Mouse (Mus musculus): Measurements from ENCODE around the gene Parp14. TPM values are rescaled to one million over a fixed set of nuclear protein-coding genes. Genes with fewer than 3 reads are reported as not detected.

Gene Parp14
- polyA plus RNA-seq (2015; fragmentation: Illumina TruSeq; extraction: RNeasy Lipid Tissue Mini Kit (QIAGEN cat#74804); ENCODE audit: insufficient read depth, low replicate concordance) = 79.7 TPM

DNA sequence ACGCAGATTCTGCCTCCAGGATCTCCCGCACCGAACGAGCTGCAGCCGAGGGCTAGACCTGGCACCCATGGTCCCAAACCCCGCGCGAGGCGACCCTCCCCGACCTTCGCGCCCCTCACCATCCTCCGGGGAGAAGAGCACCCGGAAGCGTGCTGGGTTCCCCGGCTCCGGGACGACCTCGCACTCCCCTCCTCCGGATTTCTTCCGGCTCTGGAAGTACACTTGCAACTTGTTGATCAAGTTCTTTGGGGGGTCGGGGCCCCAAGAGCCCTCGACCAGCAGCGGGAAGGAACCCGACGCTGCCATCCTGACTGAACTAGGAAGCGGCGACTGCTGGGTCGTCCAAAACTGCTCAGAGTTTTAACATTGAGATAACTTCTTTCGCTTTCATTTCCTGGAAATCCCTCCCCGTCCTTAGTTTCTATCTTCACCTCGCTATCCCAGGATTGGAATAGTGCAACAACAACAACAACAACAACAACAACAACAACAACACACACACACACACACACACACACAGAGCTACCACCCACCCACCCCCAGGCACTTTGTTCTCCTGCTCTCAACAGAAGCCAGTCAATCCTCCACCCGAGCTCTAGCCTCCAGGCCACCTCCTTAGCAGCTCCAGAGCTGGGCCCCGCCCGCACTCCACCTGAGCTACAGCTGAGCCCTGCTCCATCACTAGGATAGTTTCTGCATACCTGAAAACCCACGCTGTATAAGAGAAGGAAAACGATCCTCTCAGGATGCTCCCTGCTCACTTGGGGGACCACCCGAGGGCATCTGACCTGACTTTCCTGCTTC, at the start of gene Parp14:
Parp14 (minus strand) TSS at position 497 of the 804 bp plus-strand sequence.

Other genes with a start within 250 kb of the Parp14 start
- gene Dirc2, start 102.2 kb downstream of the Parp14 start, polyA plus RNA-seq (2015; fragmentation: Illumina TruSeq; extraction: RNeasy Lipid Tissue Mini Kit (QIAGEN cat#74804); ENCODE audit: insufficient read depth, low replicate concordance) = 19.2 TPM
- 12.0 TPM for gene Hspbap1, start 101.2 kb downstream of the Parp14 start, polyA plus RNA-seq (2015; fragmentation: Illumina TruSeq; extraction: RNeasy Lipid Tissue Mini Kit (QIAGEN cat#74804); ENCODE audit: insufficient read depth, low replicate concordance)
- 77.4 TPM for gene Parp9, start 66.9 kb upstream of the Parp14 start, polyA plus RNA-seq (2015; fragmentation: Illumina TruSeq; extraction: RNeasy Lipid Tissue Mini Kit (QIAGEN cat#74804); ENCODE audit: insufficient read depth, low replicate concordance)
- 53.0 TPM for gene Dtx3l, start 67.6 kb upstream of the Parp14 start, polyA plus RNA-seq (2015; fragmentation: Illumina TruSeq; extraction: RNeasy Lipid Tissue Mini Kit (QIAGEN cat#74804); ENCODE audit: insufficient read depth, low replicate concordance)
- gene Kpna1, start 107.2 kb upstream of the Parp14 start, polyA plus RNA-seq (2015; fragmentation: Illumina TruSeq; extraction: RNeasy Lipid Tissue Mini Kit (QIAGEN cat#74804); ENCODE audit: insufficient read depth, low replicate concordance) = 58.3 TPM
- 21.8 TPM for gene Wdr5b, start 169.6 kb upstream of the Parp14 start, polyA plus RNA-seq (2015; fragmentation: Illumina TruSeq; extraction: RNeasy Lipid Tissue Mini Kit (QIAGEN cat#74804); ENCODE audit: insufficient read depth, low replicate concordance)
- gene Fam162a, start 200.1 kb upstream of the Parp14 start, polyA plus RNA-seq (2015; fragmentation: Illumina TruSeq; extraction: RNeasy Lipid Tissue Mini Kit (QIAGEN cat#74804); ENCODE audit: insufficient read depth, low replicate concordance) = 80.0 TPM
- 51.2 TPM for gene Ccdc58, start 200.1 kb upstream of the Parp14 start, polyA plus RNA-seq (2015; fragmentation: Illumina TruSeq; extraction: RNeasy Lipid Tissue Mini Kit (QIAGEN cat#74804); ENCODE audit: insufficient read depth, low replicate concordance)